In the genomic region with DNA sequence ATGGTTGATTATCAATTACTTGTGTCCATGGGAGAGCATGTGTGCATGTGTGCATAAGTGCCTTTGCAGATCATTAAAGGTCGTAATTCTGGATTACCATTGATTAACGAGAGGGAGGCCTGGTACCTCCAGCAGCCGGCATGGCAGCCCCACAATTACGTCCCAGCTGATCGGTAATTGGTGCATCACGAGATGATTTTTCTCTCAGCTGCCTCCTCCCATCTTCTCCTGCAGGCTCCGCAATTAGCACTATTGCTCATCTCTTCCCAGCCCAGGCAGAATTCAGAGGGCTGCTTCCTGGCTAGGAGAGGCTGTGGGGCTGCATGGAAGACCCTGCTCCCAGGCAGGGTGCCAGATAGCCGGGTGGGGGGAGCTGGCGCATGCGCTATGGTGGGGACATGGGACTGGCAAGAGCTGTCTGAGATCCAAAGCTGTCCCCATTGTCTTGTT, we compare ENCODE assay signal across 8 mouse cellular contexts. TPM values are rescaled to one million over a fixed set of nuclear protein-coding genes. Genes with fewer than 3 reads are reported as not detected.
DNase-seq lines count a peak whose midpoint lies in the region; ATAC-seq lines count a peak whose summit lies in the region.

No protein-coding gene starts in this region.

- DNase-seq in heart, adult 18-20 months = no peak
- peak; percentile 74 for DNase-seq in layer of hippocampus, adult 9-11 months
- no peak for DNase-seq in liver
- no peak for DNase-seq in adrenal gland, postnatal 10 days

- H3K4me1 ChIP-seq in heart, embryonic 13.5 days = peaks cover 32% of the 10 kb centered on the region
- peaks cover 29% of the 10 kb centered on the region for H3K4me1 ChIP-seq in embryonic facial prominence, embryonic 12.5 days
- H3K4me1 ChIP-seq in neural tube, embryonic 15.5 days = peaks cover 36% of the 10 kb centered on the region

- H3K9me3 ChIP-seq in heart, embryonic 13.5 days = no peaks in the 10 kb centered on the region
- no peaks in the 10 kb centered on the region for H3K9me3 ChIP-seq in embryonic facial prominence, embryonic 12.5 days
- no peaks in the 10 kb centered on the region for H3K9me3 ChIP-seq in neural tube, embryonic 15.5 days (replicated peaks)

- H3K27ac ChIP-seq in heart, embryonic 13.5 days (replicated peaks) = 0 out of 2 replicates have a peak overlapping the region, but pooled peaks have one; percentile 6
- H3K27ac ChIP-seq in embryonic facial prominence, embryonic 12.5 days = peak overlapping the region; percentile 54; the same call in 1 of the 2 replicates
- H3K27ac ChIP-seq in neural tube, embryonic 15.5 days (replicated peaks) = peak overlapping the region; percentile 93

- no peak overlapping the region; the same call in 1 of the 2 replicates for H3K9ac ChIP-seq in heart, embryonic 13.5 days
- H3K9ac ChIP-seq in embryonic facial prominence, embryonic 12.5 days = no peak overlapping the region
- H3K9ac ChIP-seq in neural tube, embryonic 15.5 days (replicated peaks) = 0 out of 2 replicates have a peak overlapping the region, but pooled peaks have one; percentile 17

- no peaks in the 10 kb centered on the region for H3K27me3 ChIP-seq in heart, embryonic 13.5 days (replicated peaks)
- H3K27me3 ChIP-seq in embryonic facial prominence, embryonic 12.5 days = 0 out of 2 replicates have a peak, but pooled peaks cover 6% of the 10 kb centered on the region
- no peaks in the 10 kb centered on the region for H3K27me3 ChIP-seq in neural tube, embryonic 15.5 days (replicated peaks)

- ATAC-seq in heart, embryonic 13.5 days (ENCODE audit: extremely low read depth, insufficient number of reproducible peaks, low FRiP score, low TSS enrichment) = no peak
- ATAC-seq in embryonic facial prominence, embryonic 12.5 days (ENCODE audit: insufficient number of reproducible peaks, insufficient read depth, low FRiP score, low TSS enrichment) = 0 out of 2 replicates have a peak, but pooled peaks have one; percentile 22
- peak; percentile 88 for ATAC-seq in neural tube, embryonic 15.5 days (ENCODE audit: low FRiP score)
- ATAC-seq in megakaryocyte, adult 5-6 weeks (ENCODE audit: poor library complexity, severe bottlenecking) = no peak

- H3K4me2 ChIP-seq in heart, embryonic 13.5 days = no peak overlapping the region
- H3K4me2 ChIP-seq in embryonic facial prominence, embryonic 12.5 days (replicated peaks) = no peak overlapping the region
- H3K4me2 ChIP-seq in neural tube, embryonic 15.5 days = peak overlapping the region; percentile 38

- no peak overlapping the region for H3K4me3 ChIP-seq in heart, embryonic 13.5 days
- no peak overlapping the region for H3K4me3 ChIP-seq in embryonic facial prominence, embryonic 12.5 days
- H3K4me3 ChIP-seq in neural tube, embryonic 15.5 days (replicated peaks) = no peak overlapping the region

- WGBS in heart, embryonic 13.5 days = 60% methylated on average over 10 of the region's 10 CpGs
- WGBS in embryonic facial prominence, embryonic 12.5 days = 41% methylated on average over 10 of the region's 10 CpGs
- WGBS in neural tube, embryonic 15.5 days = 10% methylated on average over 10 of the region's 10 CpGs

- H3K36me3 ChIP-seq in heart, embryonic 13.5 days = no peaks in the 10 kb centered on the region
- no peaks in the 10 kb centered on the region for H3K36me3 ChIP-seq in embryonic facial prominence, embryonic 12.5 days
- no peaks in the 10 kb centered on the region for H3K36me3 ChIP-seq in neural tube, embryonic 15.5 days

RNA-seq across cellular contexts. Expression of gene Irf2bpl, which starts 26.9 kb away (rescaled TPM):
- polyA plus RNA-seq in heart, embryonic 13.5 days (2015; fragmentation: Nextera tagmentation; extraction: Ambion mirVana) = 32.7 and 34.1 TPM in 2 replicates
- total RNA-seq in heart, adult 18-20 months (2021) = 10 to 100 TPM; 30.0 to 30.5 TPM
- 53.9 and 59.2 TPM in 2 replicates for polyA plus RNA-seq in embryonic facial prominence, embryonic 12.5 days (2016; fragmentation: Nextera tagmentation; extraction: Ambion mirVana)
- 53.3 and 69.9 TPM in 2 replicates for polyA plus RNA-seq in neural tube, embryonic 15.5 days (2015; fragmentation: Nextera tagmentation; extraction: Ambion mirVana)
- total RNA-seq in adrenal gland, postnatal 10 days (2021) = 10 to 100 TPM; 39.7 to 53.2 TPM
- total RNA-seq in megakaryocyte, adult 5-6 weeks (2015) = 3.0 and 3.6 TPM in 2 replicates
- 1.4 and 3.5 TPM in 2 replicates for total RNA-seq in megakaryocyte, adult 5-6 weeks (2017)

RNA-seq across cellular contexts. Expression of gene Cipc, which starts 35.3 kb away (rescaled TPM):
- polyA plus RNA-seq in heart, embryonic 13.5 days (2015; fragmentation: Nextera tagmentation; extraction: Ambion mirVana) = 18.4 and 21.3 TPM in 2 replicates
- total RNA-seq in heart, adult 18-20 months (2021) = 10 to 100 TPM; 37.1 to 40.8 TPM
- polyA plus RNA-seq in embryonic facial prominence, embryonic 12.5 days (2016; fragmentation: Nextera tagmentation; extraction: Ambion mirVana) = 29.2 and 31.9 TPM in 2 replicates
- polyA plus RNA-seq in neural tube, embryonic 15.5 days (2015; fragmentation: Nextera tagmentation; extraction: Ambion mirVana) = 37.2 and 40.8 TPM in 2 replicates
- total RNA-seq in adrenal gland, postnatal 10 days (2021) = 10 to 100 TPM; 21.0 to 23.7 TPM
- 12.0 and 12.9 TPM in 2 replicates for total RNA-seq in megakaryocyte, adult 5-6 weeks (2015)
- 8.9 and 11.0 TPM in 2 replicates for total RNA-seq in megakaryocyte, adult 5-6 weeks (2017)

Comparison
In these comparisons a context has a peak if more than half of its experiments do, and no peak if none do; other contexts are left out.
1. ATAC-seq: peak in embryonic facial prominence, embryonic 12.5 days (single experiment) and neural tube, embryonic 15.5 days (single experiment); none in heart, embryonic 13.5 days (single experiment) and megakaryocyte, adult 5-6 weeks (single experiment).
2. H3K27ac ChIP-seq: peak in every context shown above with its lines; median percentile 93 in neural tube, embryonic 15.5 days; 54 in embryonic facial prominence, embryonic 12.5 days; 6 in heart, embryonic 13.5 days.
3. RNA of gene Irf2bpl, which starts 26.9 kb away (total RNA-seq): 39.7 to 53.2 TPM in adrenal gland, postnatal 10 days and 30.0 to 30.5 TPM in heart, adult 18-20 months; 1.4 to 3.6 TPM in megakaryocyte, adult 5-6 weeks; every median in the first group is over 4 times any median in the second.